Mouse (Mus musculus): ENCODE data around the gene Ubb.
"Not testable (repeated sequence)": the region's sequence is repeated elsewhere in the genome, so short reads cannot be mapped to it uniquely, and the experiment has no call there.

Gene Ubb

DNA sequence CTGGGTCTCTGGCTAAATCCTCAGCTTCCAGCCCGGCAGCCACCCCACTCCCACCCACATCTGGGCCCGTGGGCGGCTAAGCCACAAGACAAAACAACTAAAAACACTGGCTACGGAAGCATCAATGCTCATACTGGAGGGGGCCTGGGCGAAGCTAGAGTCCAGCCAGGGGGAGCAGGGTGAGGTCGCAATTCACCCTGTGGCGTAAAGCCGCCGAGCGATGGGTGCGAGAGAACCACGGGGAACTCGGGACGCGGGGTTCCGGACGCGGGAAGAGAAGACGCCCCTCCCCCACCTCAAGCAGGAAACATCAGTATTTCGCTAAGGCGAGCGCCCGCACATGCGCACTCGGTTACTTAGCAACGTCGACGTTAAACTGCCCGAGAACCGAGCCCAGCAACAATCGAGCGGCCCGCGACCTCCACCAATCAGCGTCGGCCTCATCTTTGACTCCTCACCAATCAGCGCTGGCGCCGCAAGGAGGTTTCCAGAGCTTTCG is at the start of gene Ubb:
Gene Ubb, plus strand, starts transcription at position 445 of the 499 bp plus-strand sequence.
- DNase-seq (ENCODE audit: low spot score in 2 of 2), result peak; percentile 99 to 100

DNA sequence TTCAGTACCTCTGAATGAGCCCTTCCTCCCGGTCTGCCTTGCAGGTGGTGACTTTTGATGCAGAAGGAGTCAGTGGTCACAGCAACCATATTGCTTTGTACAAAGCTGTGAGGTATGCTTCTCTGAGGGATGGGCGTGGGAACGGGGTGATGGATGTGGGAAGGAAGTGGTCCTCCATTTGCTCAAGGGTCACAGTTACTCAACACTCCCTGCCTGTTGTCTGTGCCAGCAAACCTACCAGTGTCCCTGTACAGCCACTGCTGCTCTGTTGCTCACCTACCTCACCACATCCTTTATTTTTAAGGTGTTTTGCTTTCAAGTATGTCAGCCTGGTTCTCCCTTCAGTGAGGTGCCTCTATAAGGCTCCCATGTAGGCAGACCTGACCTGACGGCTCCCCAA is 43.3 kb upstream of the Ubb start:
- no peak for DNase-seq (ENCODE audit: low spot score in 2 of 2)

DNA sequence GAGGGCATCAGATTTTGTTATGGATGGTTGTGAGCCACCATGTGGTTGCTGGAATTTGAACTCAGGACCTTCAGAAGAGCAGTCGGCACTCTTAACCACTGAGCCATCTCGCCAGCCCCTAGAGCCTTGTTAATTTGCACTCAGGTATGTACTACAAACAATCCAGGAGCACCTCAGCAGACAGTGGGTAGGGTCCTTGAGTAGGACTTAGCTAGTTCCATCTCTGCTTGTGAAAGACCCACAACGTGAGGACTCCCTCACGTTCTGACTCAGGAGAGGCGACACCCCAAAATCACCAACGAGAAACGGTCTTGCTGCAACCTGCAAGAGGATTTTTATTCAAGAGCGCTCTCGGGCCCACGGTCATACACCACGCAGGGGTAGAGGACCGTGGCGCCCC is 42.6 kb upstream of the Ubb start:
- DNase-seq (ENCODE audit: low spot score in 2 of 2), result not testable (repeated sequence)

DNA sequence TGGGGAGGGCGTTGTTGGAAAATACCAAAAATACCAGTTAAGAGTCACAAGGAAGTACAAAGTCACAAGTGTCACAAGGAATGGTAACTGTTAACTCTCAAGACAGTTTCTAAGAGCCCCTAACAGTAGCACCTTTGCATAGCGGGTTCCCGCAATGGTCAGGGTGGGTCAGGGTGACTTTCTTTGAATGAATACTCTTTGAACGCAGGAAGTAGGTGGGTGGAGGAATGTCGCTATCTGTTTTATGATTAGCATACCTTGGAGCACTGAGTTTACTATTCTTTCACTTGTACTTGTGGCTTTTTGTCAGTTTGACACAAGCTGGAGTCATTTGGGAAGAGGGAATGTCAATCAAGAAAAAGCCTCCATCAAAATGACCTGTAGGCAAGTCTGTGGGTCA is 42.2 kb upstream of the Ubb start:
- DNase-seq (ENCODE audit: low spot score in 2 of 2), result not testable (repeated sequence)

DNA sequence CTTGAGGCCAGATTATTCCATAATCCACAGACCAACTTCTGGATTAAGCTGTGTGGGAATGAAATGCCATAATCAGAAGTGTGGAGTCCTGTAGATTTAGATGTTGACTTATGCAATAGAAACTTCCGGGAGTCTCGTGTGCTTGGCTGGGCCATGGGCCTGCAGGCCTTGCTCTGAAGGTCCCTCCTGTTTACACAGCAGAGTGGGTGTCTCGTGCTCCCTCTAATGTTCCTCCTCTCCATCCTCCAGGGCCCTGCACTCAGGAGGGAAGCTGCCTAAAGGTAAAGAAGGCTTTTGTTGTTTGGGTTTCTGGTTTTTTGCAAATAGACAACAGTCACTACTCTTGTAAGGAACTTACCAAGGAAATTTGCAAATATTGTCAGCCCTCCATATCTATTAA is 41.4 kb upstream of the Ubb start:
- no peak for DNase-seq (ENCODE audit: low spot score in 2 of 2)

DNA sequence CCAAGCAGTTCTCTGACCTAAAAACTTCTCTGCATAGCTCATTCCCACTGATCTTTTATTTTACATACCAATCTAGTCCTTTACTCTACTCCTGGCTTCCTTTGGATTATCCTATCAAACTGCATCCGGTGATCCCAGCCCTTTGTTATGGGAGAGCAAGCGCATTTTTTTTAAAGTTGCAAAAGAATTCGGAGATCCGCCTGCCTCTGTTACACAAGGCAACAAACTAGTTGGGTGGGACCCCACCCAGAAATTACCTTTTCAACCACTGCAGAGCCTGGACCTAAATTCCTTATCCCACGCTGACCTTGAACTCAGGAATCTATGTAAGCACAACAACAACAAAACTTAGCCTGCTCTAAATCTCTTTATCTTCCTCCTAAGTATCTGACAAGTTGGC is 40.0 kb upstream of the Ubb start:
- DNase-seq (ENCODE audit: low spot score in 2 of 2), result no peak

DNA sequence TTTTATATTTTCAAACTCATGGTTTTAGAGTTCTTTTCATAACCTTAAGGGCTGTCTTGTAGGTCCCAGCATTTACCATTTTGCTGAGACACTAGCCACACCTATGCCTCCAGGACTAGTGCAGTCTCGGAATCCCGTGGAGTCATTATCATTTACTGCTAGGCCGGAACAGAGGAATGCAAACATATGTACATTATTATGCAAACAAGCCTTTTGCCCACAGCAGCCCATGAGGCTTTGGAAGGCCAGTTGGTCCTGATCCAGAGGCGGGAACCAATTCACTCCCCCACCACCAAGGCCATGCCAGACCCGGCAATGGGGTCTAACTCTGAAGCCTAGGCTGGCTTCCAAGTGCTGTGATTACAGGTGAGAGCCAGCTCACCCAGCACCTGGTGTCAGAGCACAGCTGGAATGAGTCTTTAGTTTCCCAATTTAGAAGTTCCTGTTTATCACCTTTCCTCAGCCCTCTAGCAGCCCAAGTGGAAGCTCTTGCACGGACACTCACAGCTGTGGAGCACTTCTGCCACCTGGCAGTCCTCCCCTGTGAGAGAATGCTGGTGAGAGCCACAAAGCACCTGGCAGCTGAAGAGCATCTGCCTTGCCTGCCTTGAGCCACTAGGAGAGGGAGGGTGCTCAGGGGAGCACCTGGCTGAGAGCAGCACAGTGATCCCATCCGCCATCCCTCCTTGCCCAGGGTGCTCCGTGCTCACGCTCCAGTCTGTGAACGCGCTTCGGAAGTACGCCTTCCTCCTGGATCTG is 39.3 kb upstream of the Ubb start:
- no peak for DNase-seq (ENCODE audit: low spot score in 2 of 2)

DNA sequence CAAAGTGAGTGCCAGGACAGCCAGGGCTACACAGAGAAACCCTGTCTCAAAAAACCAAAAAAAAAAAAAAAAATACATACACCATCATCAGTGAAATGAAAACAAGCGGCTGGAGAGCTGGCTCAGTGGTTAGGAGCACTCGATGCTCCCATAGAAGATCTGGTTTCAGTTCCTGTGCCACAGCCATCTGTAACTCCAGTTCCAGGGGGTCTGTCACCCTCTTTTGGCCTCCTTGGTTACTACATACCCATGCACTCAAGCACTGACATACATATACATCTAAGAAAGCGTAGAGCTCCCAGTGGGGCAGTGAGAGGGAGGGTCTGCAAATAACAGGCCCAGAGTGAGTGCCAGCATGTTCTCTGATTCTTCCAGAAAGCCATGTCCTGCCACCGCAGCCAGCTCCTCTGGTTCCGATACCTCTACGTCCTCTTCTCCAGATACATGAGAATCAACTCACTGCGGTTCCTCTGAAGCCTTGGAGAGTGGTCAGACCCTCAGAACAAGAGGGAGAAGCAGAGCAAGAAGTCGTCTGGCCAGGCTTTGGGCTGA is 38.4 kb upstream of the Ubb start:
- no peak for DNase-seq (ENCODE audit: low spot score in 2 of 2)

DNA sequence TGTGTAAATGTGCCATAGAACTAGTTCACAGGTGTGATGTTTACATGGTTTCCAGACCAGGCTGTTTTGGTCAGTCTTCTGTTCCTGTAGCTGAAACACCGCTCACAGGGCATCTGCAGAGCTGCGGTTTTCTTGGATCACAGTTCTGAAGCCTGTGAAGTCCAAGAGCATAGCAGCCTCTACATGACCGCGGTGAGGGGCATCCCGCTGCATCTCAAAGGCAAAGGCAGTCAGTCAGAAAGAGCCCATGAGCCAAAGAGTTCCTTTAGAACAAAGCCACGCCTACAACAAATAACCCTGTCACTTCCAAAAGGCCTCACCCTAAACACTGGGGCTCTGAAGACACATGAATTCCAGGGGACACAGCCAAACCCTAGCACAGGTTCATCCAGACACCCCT is 37.7 kb upstream of the Ubb start:
- DNase-seq (ENCODE audit: low spot score in 2 of 2), result no peak

DNA sequence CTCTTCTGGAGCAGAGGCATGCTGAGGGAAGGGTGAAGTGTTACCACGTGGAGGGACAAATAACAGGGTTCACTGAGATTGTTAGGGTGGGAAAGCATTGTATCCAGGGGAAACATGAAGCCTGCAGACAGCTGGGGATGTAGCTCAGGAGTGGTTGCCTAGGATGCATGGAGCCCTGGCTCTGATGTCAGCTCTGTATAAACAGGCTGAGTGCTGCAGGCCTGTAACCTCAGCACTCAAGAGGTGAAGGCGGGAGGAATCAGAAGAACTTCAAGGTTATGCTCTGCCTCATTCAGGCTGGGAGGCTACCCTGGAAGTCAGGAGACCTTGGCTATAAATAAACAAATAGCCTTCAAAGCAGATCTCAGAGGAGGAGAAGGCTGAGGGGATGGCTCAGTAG is 32.0 kb upstream of the Ubb start:
- no peak for DNase-seq (ENCODE audit: low spot score in 2 of 2)

DNA sequence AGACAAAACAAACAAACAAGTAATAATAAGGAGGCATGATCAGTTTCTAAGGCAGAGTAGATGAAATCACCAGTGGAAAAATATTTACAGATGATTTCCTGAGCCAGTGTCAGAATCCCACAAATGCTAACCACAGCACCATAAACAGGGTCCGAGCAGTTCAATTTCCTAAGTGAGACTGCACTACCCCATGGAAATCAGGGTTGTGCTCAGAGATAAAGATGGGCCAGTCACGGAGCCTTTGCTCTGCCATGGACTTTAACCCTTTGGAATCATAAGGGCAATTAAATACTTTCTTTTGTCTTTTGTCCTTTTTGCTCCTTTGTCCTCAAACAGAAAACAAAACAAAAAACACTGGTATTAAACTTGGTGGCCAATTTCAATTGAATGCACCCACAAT is 28.7 kb upstream of the Ubb start:
- no peak for DNase-seq (ENCODE audit: low spot score in 2 of 2)

DNA sequence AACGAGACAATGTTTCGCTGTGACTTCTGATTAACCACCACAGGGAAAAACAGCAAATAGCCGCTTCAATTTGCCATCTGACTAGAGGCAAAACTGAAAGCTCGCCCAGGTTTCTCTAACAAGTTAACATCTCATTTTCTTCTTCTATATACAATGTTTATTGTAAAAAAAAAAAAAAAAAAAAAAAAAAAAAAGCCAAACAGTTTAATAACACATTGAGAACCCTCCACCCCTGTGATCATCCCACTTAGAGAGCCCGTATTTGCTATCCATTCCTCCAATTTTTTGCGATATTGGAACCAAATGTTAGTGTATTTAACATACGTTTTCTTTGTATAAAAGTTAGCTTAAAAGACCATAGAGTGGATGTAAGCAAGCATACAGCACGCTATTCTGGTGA is 13.9 kb upstream of the Ubb start:
- DNase-seq (ENCODE audit: low spot score in 2 of 2), result no peak

DNA sequence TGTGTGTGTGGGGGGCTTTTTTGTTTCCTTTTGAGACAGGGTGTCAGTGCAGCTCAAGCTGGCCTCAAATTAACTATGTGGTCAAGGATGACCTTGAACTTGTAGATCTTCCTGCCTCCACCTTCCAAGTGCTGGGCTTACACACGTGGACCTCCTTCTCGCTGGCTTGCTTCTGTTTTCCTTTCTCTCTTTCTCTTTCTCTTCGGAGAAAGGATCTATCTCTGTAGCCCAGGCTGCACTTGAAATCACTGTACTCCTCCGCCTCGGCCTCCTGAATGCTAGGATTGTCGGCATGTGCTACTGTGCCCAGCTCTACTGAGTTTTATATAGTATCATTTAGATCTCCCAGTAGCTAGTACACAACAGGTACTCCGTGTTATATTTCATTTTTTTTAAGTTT is 13.4 kb upstream of the Ubb start:
- no peak for DNase-seq (ENCODE audit: low spot score in 2 of 2)

DNA sequence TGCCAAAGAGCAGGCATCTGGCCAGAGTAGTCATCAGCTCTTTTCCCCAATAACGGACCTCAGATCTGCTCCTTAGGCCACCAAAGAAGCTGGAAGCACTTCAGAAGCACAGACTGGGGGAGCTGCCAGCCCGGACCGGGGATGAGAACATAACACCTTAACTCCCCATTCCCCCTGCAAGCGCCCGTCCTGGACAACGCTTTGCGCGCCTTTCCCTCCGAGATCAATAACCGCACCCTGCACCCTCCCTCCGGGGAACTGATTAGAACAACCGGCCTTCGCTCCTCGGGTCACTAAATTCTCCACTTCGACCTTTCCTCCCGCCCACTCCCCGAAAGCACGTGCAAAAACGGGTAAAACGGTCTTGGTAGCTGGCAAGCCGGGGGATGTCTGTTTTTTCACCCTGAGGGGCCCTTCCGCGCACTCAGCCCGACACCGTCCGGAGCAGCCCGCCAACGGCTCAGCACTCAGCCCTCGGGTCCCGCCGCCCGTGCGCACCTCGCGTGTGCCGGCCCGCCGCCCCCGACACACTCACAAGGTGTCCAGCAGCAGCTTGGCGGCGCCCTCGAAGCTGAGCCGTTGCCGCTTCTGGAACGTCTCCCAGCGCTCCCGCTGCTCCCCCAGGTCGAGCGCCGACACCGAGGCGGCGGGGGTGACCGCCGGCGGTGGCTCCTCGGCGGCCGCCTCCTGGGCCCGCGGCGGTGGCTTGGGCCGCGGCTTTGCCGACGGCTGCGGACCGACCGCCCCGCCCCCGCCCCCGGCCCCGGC is 12.5 kb upstream of the Ubb start:
- peak; percentile 27 to 44 for DNase-seq (ENCODE audit: low spot score in 2 of 2)

DNA sequence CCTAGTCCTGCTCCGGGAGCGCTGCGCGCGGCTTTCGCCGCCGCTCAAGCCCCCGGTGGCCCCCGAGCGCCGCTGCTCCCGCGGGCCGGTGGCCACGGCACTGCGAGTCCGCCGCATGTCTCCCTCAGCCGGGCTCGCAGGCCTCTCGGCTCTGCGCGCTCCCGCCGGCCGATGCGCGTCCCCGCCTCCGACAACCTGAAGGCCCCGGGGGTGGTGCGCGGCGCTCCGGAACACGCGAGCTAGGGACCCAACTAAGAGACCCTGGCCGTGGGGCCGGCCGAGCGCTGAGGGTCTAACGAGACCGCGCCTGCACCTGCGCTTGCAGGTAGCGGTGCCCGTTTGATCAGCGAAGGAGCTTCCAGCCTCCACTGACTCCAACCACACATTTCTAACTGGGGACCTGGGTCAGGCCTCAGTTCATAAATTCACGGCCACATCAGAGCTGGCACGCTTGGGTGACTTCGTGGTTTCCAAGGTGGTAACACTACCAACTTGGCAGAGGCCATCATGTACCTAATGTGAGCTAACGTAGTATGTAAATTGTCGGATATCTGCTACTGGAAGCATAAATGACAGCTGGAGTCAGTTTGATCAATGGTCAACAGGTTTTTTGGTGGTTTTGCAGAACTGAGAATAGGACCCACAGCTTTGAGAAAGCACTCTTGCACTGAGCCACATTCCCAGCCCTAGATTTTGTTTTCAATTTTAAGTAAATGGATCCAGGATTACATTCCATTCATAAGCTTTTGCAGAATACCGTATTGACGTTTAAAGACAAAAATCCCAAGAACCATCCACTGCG is 11.7 kb upstream of the Ubb start, which contains the start of gene Cenpv:
Gene Cenpv, minus strand, starts transcription at position 173 of the 802 bp plus-strand sequence.
- peak; percentile 69 to 78 for DNase-seq (ENCODE audit: low spot score in 2 of 2)

DNA sequence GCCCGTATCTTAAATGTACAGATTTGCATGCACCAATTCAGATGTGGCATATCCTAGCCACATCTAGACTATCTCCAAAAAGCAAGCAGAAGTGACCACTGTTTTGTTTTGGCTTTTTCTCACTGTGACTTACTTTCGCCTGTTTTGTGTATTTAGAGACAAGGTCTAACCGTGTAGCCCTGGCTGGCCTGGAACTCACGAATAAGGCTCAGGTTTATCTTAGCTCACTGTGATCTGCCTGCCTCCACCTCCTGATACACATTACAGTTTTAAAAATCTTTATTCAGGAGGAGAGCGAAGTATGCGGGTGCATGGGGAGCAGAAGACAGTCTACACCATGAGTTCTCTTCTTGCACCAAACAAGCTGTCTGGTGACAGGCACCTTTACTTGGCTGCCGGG is 10.8 kb upstream of the Ubb start:
- no peak for DNase-seq (ENCODE audit: low spot score in 2 of 2)

DNA sequence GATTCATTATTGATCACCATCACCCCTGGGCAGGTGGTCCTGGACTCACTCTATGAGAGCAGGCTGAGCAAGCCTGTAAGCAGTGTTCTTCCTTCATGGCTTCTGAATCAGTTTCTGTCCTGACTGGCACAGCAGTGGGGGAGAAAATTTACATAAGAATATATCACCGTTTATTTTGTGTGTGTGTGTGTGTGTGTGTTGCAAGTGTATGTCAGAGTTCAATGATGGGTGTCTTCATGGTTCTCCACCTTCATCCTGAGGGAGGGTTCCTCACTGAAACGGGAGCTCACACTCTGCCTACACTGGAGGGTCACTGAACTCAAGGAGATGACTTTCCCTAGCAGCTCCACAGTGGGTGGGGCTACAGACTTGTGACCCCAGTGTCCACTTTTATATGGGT is 10.0 kb upstream of the Ubb start:
- no peak for DNase-seq (ENCODE audit: low spot score in 2 of 2)

DNA sequence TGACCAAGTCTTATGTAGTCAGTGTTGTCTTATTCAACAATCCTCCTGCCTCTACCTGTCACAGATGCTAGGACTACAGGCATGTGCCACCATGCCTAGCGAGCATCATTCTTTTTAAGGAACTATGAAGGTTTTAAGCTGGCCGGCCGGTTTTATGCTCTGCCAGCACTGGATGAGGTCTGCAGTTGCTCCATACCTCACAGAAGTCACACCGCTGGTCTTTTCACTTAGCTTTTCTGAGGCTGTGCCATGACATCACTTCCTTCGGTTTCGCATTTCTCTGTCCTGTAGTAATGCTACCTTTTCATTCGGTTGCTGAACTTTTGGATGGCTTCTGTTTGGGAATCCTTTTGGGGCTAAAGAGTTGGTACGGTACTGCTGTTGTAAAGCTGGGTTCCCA is 9.4 kb upstream of the Ubb start:
- DNase-seq (ENCODE audit: low spot score in 2 of 2), result no peak

DNA sequence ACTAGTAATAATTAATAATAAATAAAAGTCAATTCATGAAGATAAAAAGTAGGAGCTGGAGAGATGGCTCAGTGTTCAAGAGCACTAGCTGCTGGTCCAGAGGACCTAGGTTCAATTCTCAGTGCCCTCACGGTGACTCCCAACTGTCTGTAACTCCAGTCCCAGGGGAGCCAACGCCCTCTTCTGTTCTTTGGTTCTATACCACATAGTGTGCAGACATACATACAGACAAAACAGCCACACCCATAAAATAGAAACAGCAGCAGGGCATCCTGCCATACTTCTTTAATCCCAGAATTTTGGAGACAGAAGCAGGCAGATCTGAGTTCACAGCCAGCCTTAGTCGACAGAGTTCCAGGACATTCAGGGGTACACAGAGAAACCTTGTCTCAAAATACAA is 7.0 kb upstream of the Ubb start:
- DNase-seq (ENCODE audit: low spot score in 2 of 2), result no peak

DNA sequence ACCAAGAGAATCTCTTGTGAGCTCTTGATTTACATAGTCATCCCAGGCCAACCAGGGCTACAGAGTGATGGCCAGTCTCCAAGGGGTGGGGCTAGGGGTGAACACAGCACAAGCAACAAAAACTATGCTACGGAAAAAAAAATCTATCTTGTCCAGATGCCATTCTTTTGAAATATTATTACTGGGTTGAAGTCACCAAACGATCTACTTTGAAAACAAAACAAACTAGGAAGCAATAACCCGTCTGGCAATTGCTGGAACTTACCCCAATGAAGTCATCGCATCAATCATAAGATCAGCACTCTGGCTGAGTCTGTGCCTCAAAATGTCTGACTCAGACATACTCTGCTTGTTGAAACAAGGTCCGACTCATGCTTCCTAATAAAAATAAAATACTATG is 1.2 kb upstream of the Ubb start:
- peak in 1 of 2 experiments; percentile 33 for DNase-seq (ENCODE audit: low spot score in 2 of 2)

DNA sequence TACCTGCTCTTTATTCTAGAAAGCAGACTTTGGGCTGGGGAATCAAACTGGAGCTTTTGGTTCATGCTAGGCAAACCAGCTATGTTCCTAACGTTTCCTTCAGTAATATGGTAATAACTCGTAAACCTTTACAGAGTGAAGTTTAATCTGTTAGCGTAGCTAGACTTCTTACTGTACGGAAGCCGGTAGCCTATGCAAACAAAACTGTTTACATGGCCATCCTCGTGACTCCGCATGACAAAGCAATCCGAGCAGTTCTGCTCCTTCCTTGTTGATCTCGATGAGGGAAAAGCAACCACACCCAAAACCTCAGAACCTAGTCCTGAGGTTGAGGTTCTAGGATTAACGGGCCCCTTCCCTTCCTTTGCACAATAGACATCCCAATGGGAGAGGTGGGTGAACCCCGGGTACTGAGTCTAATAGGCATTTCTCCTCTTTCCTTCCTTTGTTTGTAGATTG is 715 bp upstream of the Ubb start:
- DNase-seq (ENCODE audit: low spot score in 2 of 2), result peak; percentile 49 to 50

Measured in right cerebral cortex, adult 2 months (tissue).